Mouse (Mus musculus) liver, embryonic 14.5 days (tissue): ENCODE results near the gene Cux1.

Experiments used
- CTCF ChIP-seq: IDR thresholded peaks from 2 replicates; pipeline ENCODE4 v1.5.1; 2016; ENCODE audit warnings: antibody characterized with exemption, low read depth, control low read depth
- EP300 ChIP-seq: IDR thresholded peaks from 2 replicates; pipeline ENCODE4 v1.6.1; 2016; ENCODE audit warnings: antibody characterized with exemption, low read depth

DNA sequence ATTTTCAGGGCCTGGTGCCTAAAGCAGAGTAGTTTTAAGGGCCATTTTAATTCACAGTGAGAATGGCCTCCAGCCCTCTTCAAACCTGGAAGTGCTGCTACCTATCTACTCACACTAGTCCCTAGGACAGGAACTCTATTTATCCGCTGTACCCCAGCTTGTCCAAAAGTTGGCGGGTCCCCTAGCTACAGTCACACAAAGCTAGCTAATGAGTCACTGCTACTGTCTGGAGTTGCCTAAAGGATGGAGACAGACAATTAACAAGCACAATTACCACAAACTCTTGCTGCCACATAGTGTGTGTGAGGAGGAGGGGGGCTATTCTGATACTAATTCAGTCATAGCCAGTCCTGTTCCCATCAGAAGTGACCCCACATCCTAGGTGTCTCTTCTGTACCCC is 68.0 kb downstream of the Cux1 start:
- no peak for TF ChIP-seq CTCF
- TF ChIP-seq EP300, result no peak
